Mouse (Mus musculus): ENCODE results near the gene Fosl1. TPM values are rescaled to one million over a fixed set of nuclear protein-coding genes. Genes with fewer than 3 reads are reported as not detected.

The Fosl1 gene
- polyA plus RNA-seq, 1 experiment from 2014 or later, result not detected

GRCm38 (mm10) chr19:5500330-5500875 is 53.1 kb downstream of the Fosl1 start:
- 77% methylated on average over 2 of the region's 2 CpGs for WGBS
- ATAC-seq (ENCODE audit: low read depth), result no peak
- H3K36me3 ChIP-seq (ENCODE audit: control insufficient read depth, insufficient read depth, low read length), result peaks cover 7% of the 10 kb centered on the region

GRCm38 (mm10) chr19:5503687-5504086 is 56.3 kb downstream of the Fosl1 start, which contains the start of gene 1700020D05Rik:
Gene 1700020D05Rik, minus strand, starts transcription at chr19:5503787.
- Histone ChIP-seq H3K4me3 (ENCODE audit: low read length) (no peak within 1 kb of the TSS), H3K27me3 (ENCODE audit: control insufficient read depth, insufficient read depth, low read depth, low read length) (no peaks in the 10 kb centered on the region), H3K27ac (ENCODE audit: low read length) (no peak within 1 kb of the TSS), H3K4me1 (replicated peaks; ENCODE audit: control insufficient read depth, insufficient read depth, low read length) (no peaks in the 10 kb centered on the region), H3K4me2 (ENCODE audit: low read depth, low read length) (peak within 1 kb of the TSS; percentile 5; the same call in 1 of the 2 replicates), H3K9ac (ENCODE audit: low read length) (no peak within 1 kb of the TSS), H3K36me3 (ENCODE audit: control insufficient read depth, insufficient read depth, low read length) (no peaks in the 10 kb centered on the region), H3K9me3 (ENCODE audit: control insufficient read depth, low read length) (no peaks in the 10 kb centered on the region)
- no peak for ATAC-seq (ENCODE audit: low read depth)
- 37% methylated on average over 17 of the region's 17 CpGs for WGBS

More at GRCm38 (mm10) chr19:5500330-5500875, 53.1 kb downstream of the Fosl1 start:
- Histone ChIP-seq H3K9ac (ENCODE audit: low read length) (no peak overlapping the region), H3K9me3 (ENCODE audit: control insufficient read depth, low read length) (no peaks in the 10 kb centered on the region), H3K4me2 (ENCODE audit: low read depth, low read length) (no peak overlapping the region), H3K4me3 (ENCODE audit: low read length) (no peak overlapping the region), H3K27me3 (ENCODE audit: control insufficient read depth, insufficient read depth, low read depth, low read length) (no peaks in the 10 kb centered on the region), H3K4me1 (replicated peaks; ENCODE audit: control insufficient read depth, insufficient read depth, low read length) (no peaks in the 10 kb centered on the region), H3K27ac (ENCODE audit: low read length) (no peak overlapping the region)

Other genes starting within 250 kb of the Fosl1 start
- 16.5 and 21.0 TPM in 2 replicates for gene Pacs1, start 174.4 kb upstream of the Fosl1 start, polyA plus RNA-seq (2015; fragmentation: Nextera tagmentation; extraction: Ambion mirVana)
- 322 TPM in 2 replicates for gene Sf3b2, start 152.1 kb upstream of the Fosl1 start, polyA plus RNA-seq (2015; fragmentation: Nextera tagmentation; extraction: Ambion mirVana)
- 1.4 and 2.0 TPM in 2 replicates for gene Gal3st3, start 149.2 kb upstream of the Fosl1 start, polyA plus RNA-seq (2015; fragmentation: Nextera tagmentation; extraction: Ambion mirVana)
- not detected in 2 replicates for gene Catsper1, start 111.8 kb upstream of the Fosl1 start, polyA plus RNA-seq (2015; fragmentation: Nextera tagmentation; extraction: Ambion mirVana)
- 0.67 and 1.4 TPM in 2 replicates for gene Cst6, start 98.0 kb upstream of the Fosl1 start, polyA plus RNA-seq (2015; fragmentation: Nextera tagmentation; extraction: Ambion mirVana)
- gene Eif1ad, start 80.8 kb upstream of the Fosl1 start, polyA plus RNA-seq (2015; fragmentation: Nextera tagmentation; extraction: Ambion mirVana), result 49.4 and 50.1 TPM in 2 replicates
- 433 and 448 TPM in 2 replicates for gene Banf1, start 80.4 kb upstream of the Fosl1 start, polyA plus RNA-seq (2015; fragmentation: Nextera tagmentation; extraction: Ambion mirVana)
- 67.4 and 69.7 TPM in 2 replicates for gene Sart1, start 58.8 kb upstream of the Fosl1 start, polyA plus RNA-seq (2015; fragmentation: Nextera tagmentation; extraction: Ambion mirVana)
- 1.3 and 1.5 TPM in 2 replicates for gene Tsga10ip, start 45.0 kb upstream of the Fosl1 start, polyA plus RNA-seq (2015; fragmentation: Nextera tagmentation; extraction: Ambion mirVana)
- 263 and 265 TPM in 2 replicates for gene Drap1, start 22.6 kb upstream of the Fosl1 start, polyA plus RNA-seq (2015; fragmentation: Nextera tagmentation; extraction: Ambion mirVana)
- 20.7 and 28.3 TPM in 2 replicates for gene AI837181, start 22.4 kb upstream of the Fosl1 start, polyA plus RNA-seq (2015; fragmentation: Nextera tagmentation; extraction: Ambion mirVana)
- 7.5 and 7.7 TPM in 2 replicates for gene Ccdc85b, start 10.3 kb downstream of the Fosl1 start, polyA plus RNA-seq (2015; fragmentation: Nextera tagmentation; extraction: Ambion mirVana)
- gene Fibp, start 13.1 kb downstream of the Fosl1 start, polyA plus RNA-seq (2015; fragmentation: Nextera tagmentation; extraction: Ambion mirVana), result 111 and 119 TPM in 2 replicates
- gene Ctsw, start 21.0 kb downstream of the Fosl1 start, polyA plus RNA-seq (2015; fragmentation: Nextera tagmentation; extraction: Ambion mirVana), result 2.2 and 3.8 TPM in 2 replicates
- 197 and 200 TPM in 2 replicates for gene Efemp2, start 26.4 kb downstream of the Fosl1 start, polyA plus RNA-seq (2015; fragmentation: Nextera tagmentation; extraction: Ambion mirVana)
- 45.7 and 51.4 TPM in 2 replicates for gene Mus81, start 40.9 kb downstream of the Fosl1 start, polyA plus RNA-seq (2015; fragmentation: Nextera tagmentation; extraction: Ambion mirVana)
- gene Cfl1, start 42.9 kb downstream of the Fosl1 start, polyA plus RNA-seq (2015; fragmentation: Nextera tagmentation; extraction: Ambion mirVana), result 2,553 and 2,793 TPM in 2 replicates
- gene 1700020D05Rik, start 56.2 kb downstream of the Fosl1 start, polyA plus RNA-seq (2015; fragmentation: Nextera tagmentation; extraction: Ambion mirVana), result not detected in 2 replicates
- 7.4 and 7.7 TPM in 2 replicates for gene Snx32, start 63.0 kb downstream of the Fosl1 start, polyA plus RNA-seq (2015; fragmentation: Nextera tagmentation; extraction: Ambion mirVana)
- gene Ovol1, start 113.1 kb downstream of the Fosl1 start, polyA plus RNA-seq (2015; fragmentation: Nextera tagmentation; extraction: Ambion mirVana), result 2.6 and 3.7 TPM in 2 replicates
- 6.1 and 7.0 TPM in 2 replicates for gene Ap5b1, start 120.5 kb downstream of the Fosl1 start, polyA plus RNA-seq (2015; fragmentation: Nextera tagmentation; extraction: Ambion mirVana)
- 131 and 159 TPM in 2 replicates for gene Rnaseh2c, start 154.3 kb downstream of the Fosl1 start, polyA plus RNA-seq (2015; fragmentation: Nextera tagmentation; extraction: Ambion mirVana)
- gene Kat5, start 162.7 kb downstream of the Fosl1 start, polyA plus RNA-seq (2015; fragmentation: Nextera tagmentation; extraction: Ambion mirVana), result 55.1 and 57.3 TPM in 2 replicates
- 55.5 and 62.1 TPM in 2 replicates for gene Rela, start 189.9 kb downstream of the Fosl1 start, polyA plus RNA-seq (2015; fragmentation: Nextera tagmentation; extraction: Ambion mirVana)
- 42.2 and 43.7 TPM in 2 replicates for gene Sipa1, start 216.2 kb downstream of the Fosl1 start, polyA plus RNA-seq (2015; fragmentation: Nextera tagmentation; extraction: Ambion mirVana)
- gene Map3k11, start 241.2 kb downstream of the Fosl1 start, polyA plus RNA-seq (2015; fragmentation: Nextera tagmentation; extraction: Ambion mirVana), result 37.8 and 40.1 TPM in 2 replicates
- gene Pcnx3, start 241.4 kb downstream of the Fosl1 start, polyA plus RNA-seq (2015; fragmentation: Nextera tagmentation; extraction: Ambion mirVana), result 18.3 and 20.8 TPM in 2 replicates

Data from lung, embryonic 16.5 days (tissue).